Mouse (Mus musculus) ES-E14 (cell line): ENCODE measurements around the gene Eci2. TPM values are rescaled to one million over a fixed set of nuclear protein-coding genes. Genes with fewer than 3 reads are reported as not detected.

Experiments
- DNase-seq: peaks from one replicate; pipeline ENCODE4 v3.0.0-alpha.2; 2013; ENCODE audit warnings: low read depth, low spot score
- H3K27ac ChIP-seq: 2 replicates; pipeline ENCODE4 v1.5.1; 2012; ENCODE audit warnings: low read depth, mild to moderate bottlenecking, low read length, moderate library complexity, mixed read lengths; ENCODE audit not compliant: poor library complexity, insufficient read depth, severe bottlenecking
- H3K36me3 ChIP-seq: 2 replicates; pipeline ENCODE4 v1.6.1; 2012; ENCODE audit warnings: mild to moderate bottlenecking, low read length, moderate library complexity, mixed read lengths; ENCODE audit not compliant: control insufficient read depth, poor library complexity, insufficient read depth, severe bottlenecking
- H3K4me1 ChIP-seq, 2 experiments: fragments of 150-350 bp in 1 of 2; sonication (generic) in 1 of 2; 2 replicates each; pipeline ENCODE4 v1.6.1; 2012; ENCODE audit warnings: low read length in 2 of 2, mild to moderate bottlenecking in 1 of 2, mixed read lengths in 1 of 2; ENCODE audit not compliant: control insufficient read depth in 2 of 2, insufficient read depth in 2 of 2, poor library complexity in 1 of 2
- H3K4me3 ChIP-seq, 2 experiments: fragments of 150-350 bp in 1 of 2; sonication (generic) in 1 of 2; 2 replicates each; pipeline ENCODE4 v1.5.1; 2012; ENCODE audit warnings: low read length in 2 of 2, low read depth in 1 of 2, mild to moderate bottlenecking in 1 of 2, mixed read lengths in 1 of 2; ENCODE audit not compliant: insufficient read depth in 1 of 2, poor library complexity in 1 of 2, severe bottlenecking in 1 of 2
- H3K9ac ChIP-seq: 2 replicates; pipeline ENCODE4 v1.6.1; 2012; ENCODE audit warnings: low read depth, mild to moderate bottlenecking, low read length, mixed read lengths; ENCODE audit not compliant: poor library complexity, insufficient read depth, severe bottlenecking
- H3K9me3 ChIP-seq: fragments of 150-350 bp; sonication (generic); 2 replicates; pipeline ENCODE4 v1.6.1; 2012; ENCODE audit warnings: low read depth, mild to moderate bottlenecking, low read length; ENCODE audit not compliant: control insufficient read depth, insufficient read depth
- CHD2 ChIP-seq: IDR thresholded peaks from 2 replicates; pipeline ENCODE4 v1.6.1; 2014; ENCODE audit warnings: mild to moderate bottlenecking, low read depth, low read length, inconsistent platforms
- HCFC1 ChIP-seq: IDR thresholded peaks from 2 replicates; pipeline ENCODE4 v1.6.1; 2012; ENCODE audit warnings: low read length, inconsistent platforms, borderline replicate concordance; ENCODE audit not compliant: insufficient read depth
- MAFK ChIP-seq: IDR thresholded peaks from 2 replicates; pipeline ENCODE4 v1.6.1; 2014; ENCODE audit warnings: mild to moderate bottlenecking, low read depth, low read length, inconsistent platforms; ENCODE audit not compliant: insufficient read depth
- ZC3H11A ChIP-seq: IDR thresholded peaks from 2 replicates; pipeline ENCODE4 v1.6.1; 2012; ENCODE audit warnings: low read depth, mild to moderate bottlenecking, inconsistent platforms, low read length, borderline replicate concordance
- ZNF384 ChIP-seq: IDR thresholded peaks from 2 replicates; pipeline ENCODE4 v1.6.1; 2012; ENCODE audit warnings: low read depth, low read length, inconsistent platforms
- in situ Hi-C, 2 experiments: fragments of 600-800 bp; cut with MboI; formaldehyde crosslinking; loops; one replicate each; pipeline ENCODE4 v1.15.1; 2025; ENCODE audit warnings: low sequenced_read_pairs in 2 of 2, inconsistent platforms in 1 of 2; ENCODE audit not compliant: unreplicated experiment in 2 of 2
- total RNA-seq: library from RNA; depleted of rRNA; stranded (reverse); fragments of 300-350 nt; gene quantifications from 2 replicates; pipeline ENCODE4 v1.2.3, GENCODE M21; 2012

Eci2 gene
- total RNA-seq, 1 experiment = 36.7 TPM

GRCm38 (mm10) chr13:35066033-35066432, 39.1 kb upstream of the Eci2 start:
- in situ Hi-C loops = no loop called here
- H3K9me3 ChIP-seq = no peaks in the 10 kb centered on the region
- H3K36me3 ChIP-seq = no peaks in the 10 kb centered on the region
- no peak overlapping the region for H3K9ac ChIP-seq
- no peak overlapping the region for H3K27ac ChIP-seq
- no peak overlapping the region for H3K4me3 ChIP-seq
- DNase-seq = no peak
- no peaks in the 10 kb centered on the region for H3K4me1 ChIP-seq
- TF ChIP-seq HCFC1 = no peak
- TF ChIP-seq ZC3H11A = no peak
- TF ChIP-seq CHD2 = no peak
- no peak for TF ChIP-seq ZNF384
- TF ChIP-seq MAFK = no peak

- in situ Hi-C loops = no loop called here
- H3K9ac ChIP-seq = no peak overlapping the region
- no peak for DNase-seq
- H3K4me3 ChIP-seq = no peak overlapping the region
- no peak overlapping the region for H3K27ac ChIP-seq
- H3K4me1 ChIP-seq = no peaks in the 10 kb centered on the region
- TF ChIP-seq CHD2 = no peak
- TF ChIP-seq ZNF384 = no peak
- TF ChIP-seq ZC3H11A = no peak
- no peak for TF ChIP-seq MAFK
- no peaks in the 10 kb centered on the region for H3K36me3 ChIP-seq
- no peaks in the 10 kb centered on the region for H3K9me3 ChIP-seq
Observed at GRCm38 (mm10) chr13:35064381-35064780, 37.5 kb upstream of the Eci2 start.

GRCm38 (mm10) chr13:35058145-35058544, 31.2 kb upstream of the Eci2 start:
- Histone ChIP-seq H3K9ac (no peak overlapping the region), H3K9me3 (no peaks in the 10 kb centered on the region), H3K27ac (no peak overlapping the region), H3K36me3 (no peaks in the 10 kb centered on the region), H3K4me3 (no peak overlapping the region), H3K4me1 (no peaks in the 10 kb centered on the region)
- in situ Hi-C loops = no loop called here
- TF ChIP-seq HCFC1 (no peak), MAFK (no peak), ZC3H11A (no peak), ZNF384 (no peak), CHD2 (no peak)
- DNase-seq = no peak

GRCm38 (mm10) chr13:35036486-35036885, 9.6 kb upstream of the Eci2 start:
- Histone ChIP-seq H3K4me3 (no peak overlapping the region), H3K9ac (no peak overlapping the region), H3K4me1 (no peaks in the 10 kb centered on the region), H3K9me3 (no peaks in the 10 kb centered on the region), H3K27ac (no peak overlapping the region), H3K36me3 (no peaks in the 10 kb centered on the region)
- TF ChIP-seq MAFK = no peak
- no peak for TF ChIP-seq CHD2
- no peak for TF ChIP-seq ZC3H11A
- TF ChIP-seq HCFC1 = no peak
- no peak for TF ChIP-seq ZNF384
- DNase-seq = no peak
- in situ Hi-C loops = no loop called here

GRCm38 (mm10) chr13:35035731-35036130, 8.8 kb upstream of the Eci2 start:
- no peaks in the 10 kb centered on the region for H3K36me3 ChIP-seq
- H3K9ac ChIP-seq = no peak overlapping the region
- no peaks in the 10 kb centered on the region for H3K4me1 ChIP-seq
- H3K4me3 ChIP-seq = no peak overlapping the region
- no peak for DNase-seq
- TF ChIP-seq MAFK = no peak
- TF ChIP-seq ZNF384 = no peak
- TF ChIP-seq CHD2 = no peak
- no peak for TF ChIP-seq ZC3H11A
- no peak for TF ChIP-seq HCFC1
- no peaks in the 10 kb centered on the region for H3K9me3 ChIP-seq
- in situ Hi-C loops = no loop called here
- H3K27ac ChIP-seq = no peak overlapping the region
